Mouse (Mus musculus): ENCODE data around the gene Tmprss2. TPM values are rescaled to one million over a fixed set of nuclear protein-coding genes. Genes with fewer than 3 reads are reported as not detected.

The Tmprss2 gene
- polyA plus RNA-seq (2012; ENCODE audit: insufficient read depth, insufficient read length, missing spikeins): not detected in 2 replicates

- H3K27ac ChIP-seq (replicated peaks; ENCODE audit: low read depth, low read length): no peak within 1 kb of the TSS
- H3K4me1 ChIP-seq (ENCODE audit: control insufficient read depth, insufficient read depth, insufficient read length, low read length): no peaks in the 10 kb centered on the region
- peak within 1 kb of the TSS; percentile 38 for H3K4me3 ChIP-seq (ENCODE audit: insufficient read depth, low read depth, low read length)
These were observed at the start of gene Tmprss2 for GRCm38 (mm10) chr16:97610939-97611338. Tmprss2 (minus strand) TSS chr16:97611195.

GRCm38 (mm10) chr16:97659225-97659658 lies 48.2 kb upstream of the Tmprss2 start:
- Histone ChIP-seq H3K27ac (replicated peaks; ENCODE audit: low read depth, low read length) (no peak overlapping the region), H3K4me1 (ENCODE audit: control insufficient read depth, insufficient read depth, insufficient read length, low read length) (no peaks in the 10 kb centered on the region)

DNA sequence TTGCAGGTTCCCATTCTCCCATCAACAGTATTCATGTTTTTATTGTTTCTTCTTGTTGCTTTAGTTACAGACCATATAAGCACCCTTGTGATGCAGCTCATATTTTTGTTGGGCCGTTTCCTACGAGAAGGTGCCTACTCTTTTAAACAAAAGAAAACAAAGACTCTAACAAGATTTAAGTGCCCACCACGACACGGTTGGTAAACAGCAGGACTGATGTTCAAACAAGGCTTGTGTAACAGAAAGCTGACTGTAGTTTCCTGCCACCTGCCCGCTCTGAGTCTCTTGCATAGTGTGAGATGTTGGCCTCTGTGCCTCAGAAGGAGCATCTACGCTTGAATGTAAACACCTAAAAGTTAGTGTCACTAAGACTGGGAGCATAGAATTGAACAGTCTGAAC lies 47.5 kb upstream of the Tmprss2 start:
- no peak overlapping the region for H3K4me3 ChIP-seq (ENCODE audit: insufficient read depth, low read depth, low read length)
- no peak overlapping the region for H3K27ac ChIP-seq (replicated peaks; ENCODE audit: low read depth, low read length)
- H3K4me1 ChIP-seq (ENCODE audit: control insufficient read depth, insufficient read depth, insufficient read length, low read length): no peaks in the 10 kb centered on the region

More at GRCm38 (mm10) chr16:97659225-97659658, 48.2 kb upstream of the Tmprss2 start:
- no peak overlapping the region for H3K4me3 ChIP-seq (ENCODE audit: insufficient read depth, low read depth, low read length)

- no peak overlapping the region for H3K27ac ChIP-seq (replicated peaks; ENCODE audit: low read depth, low read length)
- no peak overlapping the region for H3K4me3 ChIP-seq (ENCODE audit: insufficient read depth, low read depth, low read length)
- no peaks in the 10 kb centered on the region for H3K4me1 ChIP-seq (ENCODE audit: control insufficient read depth, insufficient read depth, insufficient read length, low read length)
These were observed 44.8 kb upstream of the Tmprss2 start for GRCm38 (mm10) chr16:97655800-97656199.

- Histone ChIP-seq H3K4me1 (ENCODE audit: control insufficient read depth, insufficient read depth, insufficient read length, low read length) (no peaks in the 10 kb centered on the region), H3K4me3 (ENCODE audit: insufficient read depth, low read depth, low read length) (no peak overlapping the region), H3K27ac (replicated peaks; ENCODE audit: low read depth, low read length) (no peak overlapping the region)
These were observed 38.7 kb upstream of the Tmprss2 start for GRCm38 (mm10) chr16:97649522-97650188.

DNA sequence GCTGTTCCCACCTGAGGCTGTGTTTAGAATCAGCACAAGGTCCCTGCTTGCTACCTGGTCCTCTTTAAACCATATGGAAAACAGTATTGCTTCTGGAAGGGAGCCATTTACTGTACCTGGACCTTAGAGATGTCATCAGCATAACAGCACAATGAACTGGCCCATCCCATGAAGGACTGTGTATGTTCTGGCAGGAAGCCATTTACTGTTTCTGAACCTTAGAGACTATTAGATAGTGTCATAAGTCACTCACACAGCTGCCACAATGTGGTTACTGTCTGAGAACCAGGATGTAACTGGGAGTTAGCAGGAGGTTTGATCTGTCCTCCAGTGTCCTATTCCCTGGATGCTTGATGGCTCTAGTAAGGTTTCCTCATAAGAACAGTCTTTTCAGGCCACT lies 33.7 kb upstream of the Tmprss2 start:
- Histone ChIP-seq H3K4me1 (ENCODE audit: control insufficient read depth, insufficient read depth, insufficient read length, low read length) (no peaks in the 10 kb centered on the region; the same call in 1 of the 2 replicates), H3K4me3 (ENCODE audit: insufficient read depth, low read depth, low read length) (no peak overlapping the region), H3K27ac (replicated peaks; ENCODE audit: low read depth, low read length) (no peak overlapping the region)

DNA sequence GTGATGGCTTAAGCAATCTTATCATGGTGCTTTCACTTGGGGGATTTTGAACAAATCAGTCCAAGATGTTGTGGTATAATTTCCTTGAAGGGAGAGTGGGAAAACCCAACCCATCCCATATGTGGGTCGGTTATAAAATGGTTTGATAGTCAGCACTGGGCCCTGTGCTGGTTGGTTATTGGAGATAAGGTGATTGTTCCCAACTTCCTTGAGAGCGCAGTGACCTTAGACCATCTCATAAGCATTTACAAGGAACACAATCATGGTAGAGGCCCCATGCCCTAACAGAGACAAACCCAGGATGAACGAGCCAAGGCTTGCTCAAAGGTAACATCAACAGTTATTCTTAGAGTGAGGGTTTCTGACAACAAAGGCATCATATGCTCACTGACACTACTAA lies 28.6 kb upstream of the Tmprss2 start:
- no peak overlapping the region for H3K4me3 ChIP-seq (ENCODE audit: insufficient read depth, low read depth, low read length)
- no peaks in the 10 kb centered on the region; the same call in 1 of the 2 replicates for H3K4me1 ChIP-seq (ENCODE audit: control insufficient read depth, insufficient read depth, insufficient read length, low read length)
- H3K27ac ChIP-seq (replicated peaks; ENCODE audit: low read depth, low read length): no peak overlapping the region

- Histone ChIP-seq H3K4me1 (ENCODE audit: control insufficient read depth, insufficient read depth, insufficient read length, low read length) (no peaks in the 10 kb centered on the region), H3K27ac (replicated peaks; ENCODE audit: low read depth, low read length) (no peak overlapping the region), H3K4me3 (ENCODE audit: insufficient read depth, low read depth, low read length) (no peak overlapping the region)
These were observed 22.0 kb upstream of the Tmprss2 start for GRCm38 (mm10) chr16:97632880-97633484.

DNA sequence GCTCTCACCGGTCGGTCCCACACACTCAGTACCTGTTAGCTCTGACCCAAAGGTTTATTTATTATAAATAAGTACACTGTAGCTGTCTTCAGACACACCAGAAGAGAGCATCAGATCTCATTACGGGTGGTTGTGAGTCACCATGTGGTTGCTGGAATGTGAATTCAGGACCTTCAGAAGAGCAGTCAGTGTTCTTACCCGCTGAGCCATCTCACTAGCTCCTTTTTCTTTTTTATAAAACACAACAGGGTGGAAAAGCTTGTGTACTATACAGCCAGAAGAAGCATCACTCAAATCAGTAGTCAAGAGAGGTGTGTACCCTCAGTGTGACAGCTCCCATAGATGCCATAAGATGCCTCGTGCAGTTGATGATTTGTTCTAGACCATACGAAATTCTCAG lies 12.2 kb upstream of the Tmprss2 start:
- Histone ChIP-seq H3K27ac (replicated peaks; ENCODE audit: low read depth, low read length) (no peak overlapping the region), H3K4me1 (ENCODE audit: control insufficient read depth, insufficient read depth, insufficient read length, low read length) (no peaks in the 10 kb centered on the region), H3K4me3 (ENCODE audit: insufficient read depth, low read depth, low read length) (no peak overlapping the region)

DNA sequence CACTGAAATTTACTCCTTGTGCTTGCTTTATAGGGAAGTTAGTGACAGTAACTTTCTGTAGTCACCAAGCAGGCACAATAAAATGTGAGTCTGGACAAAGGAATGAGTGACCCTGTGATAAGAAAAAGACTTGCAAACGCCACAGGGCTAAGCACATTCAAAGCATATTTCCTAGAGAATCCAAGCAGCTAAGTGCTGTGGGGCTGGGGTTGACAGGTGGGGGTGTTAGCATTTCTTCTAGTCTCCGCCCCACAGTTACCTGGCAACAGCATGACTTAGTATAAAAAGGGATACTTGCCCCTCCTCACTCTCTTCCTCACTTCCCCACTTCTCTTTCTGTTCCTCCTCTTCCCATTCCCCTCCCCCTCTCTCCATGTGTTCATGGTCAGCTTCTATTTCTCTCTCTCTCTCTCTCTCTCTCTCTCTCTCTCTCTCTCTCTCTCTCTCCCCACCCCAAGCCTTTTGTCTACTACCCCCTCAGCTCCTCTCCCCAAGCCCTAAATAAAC lies 11.4 kb upstream of the Tmprss2 start:
- no peak overlapping the region for H3K27ac ChIP-seq (replicated peaks; ENCODE audit: low read depth, low read length)
- no peaks in the 10 kb centered on the region for H3K4me1 ChIP-seq (ENCODE audit: control insufficient read depth, insufficient read depth, insufficient read length, low read length)
- no peak overlapping the region for H3K4me3 ChIP-seq (ENCODE audit: insufficient read depth, low read depth, low read length)

GRCm38 (mm10) chr16:97618285-97618684 lies 7.3 kb upstream of the Tmprss2 start:
- H3K27ac ChIP-seq (replicated peaks; ENCODE audit: low read depth, low read length): no peak overlapping the region
- H3K4me3 ChIP-seq (ENCODE audit: insufficient read depth, low read depth, low read length): no peak overlapping the region
- H3K4me1 ChIP-seq (ENCODE audit: control insufficient read depth, insufficient read depth, insufficient read length, low read length): no peaks in the 10 kb centered on the region

- Histone ChIP-seq H3K4me1 (ENCODE audit: control insufficient read depth, insufficient read depth, insufficient read length, low read length) (no peaks in the 10 kb centered on the region), H3K4me3 (ENCODE audit: insufficient read depth, low read depth, low read length) (no peak overlapping the region)
These were observed 1.0 kb upstream of the Tmprss2 start for GRCm38 (mm10) chr16:97612009-97612408.

GRCm38 (mm10) chr16:97610246-97610645 lies 749 bp downstream of the Tmprss2 start:
- Histone ChIP-seq H3K4me1 (ENCODE audit: control insufficient read depth, insufficient read depth, insufficient read length, low read length) (no peaks in the 10 kb centered on the region), H3K4me3 (ENCODE audit: insufficient read depth, low read depth, low read length) (peak overlapping the region; percentile 38), H3K27ac (replicated peaks; ENCODE audit: low read depth, low read length) (no peak overlapping the region)

More at GRCm38 (mm10) chr16:97612009-97612408, 1.0 kb upstream of the Tmprss2 start:
- H3K27ac ChIP-seq (replicated peaks; ENCODE audit: low read depth, low read length): no peak overlapping the region

DNA sequence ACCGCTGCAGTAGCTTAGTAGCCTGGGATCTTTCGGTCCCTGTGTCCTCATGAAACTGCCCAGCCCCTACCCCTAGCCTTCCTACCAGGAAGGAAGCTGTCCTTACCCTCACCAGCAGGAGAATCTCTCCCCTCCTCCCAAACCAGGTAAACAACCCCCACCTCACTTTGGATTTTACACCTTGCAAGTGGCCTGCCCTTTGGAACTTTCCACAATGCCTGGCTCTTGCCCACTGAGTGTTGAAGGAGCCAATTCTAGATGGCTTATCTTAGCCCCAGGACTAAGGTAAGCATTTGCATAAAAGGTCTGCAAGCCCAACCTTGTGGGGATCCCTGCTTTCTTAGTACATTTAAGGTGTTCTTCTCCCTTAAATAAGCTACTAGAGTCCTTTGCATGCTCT lies 1.3 kb downstream of the Tmprss2 start:
- H3K27ac ChIP-seq (replicated peaks; ENCODE audit: low read depth, low read length): no peak overlapping the region
- no peaks in the 10 kb centered on the region for H3K4me1 ChIP-seq (ENCODE audit: control insufficient read depth, insufficient read depth, insufficient read length, low read length)
- H3K4me3 ChIP-seq (ENCODE audit: insufficient read depth, low read depth, low read length): no peak overlapping the region

DNA sequence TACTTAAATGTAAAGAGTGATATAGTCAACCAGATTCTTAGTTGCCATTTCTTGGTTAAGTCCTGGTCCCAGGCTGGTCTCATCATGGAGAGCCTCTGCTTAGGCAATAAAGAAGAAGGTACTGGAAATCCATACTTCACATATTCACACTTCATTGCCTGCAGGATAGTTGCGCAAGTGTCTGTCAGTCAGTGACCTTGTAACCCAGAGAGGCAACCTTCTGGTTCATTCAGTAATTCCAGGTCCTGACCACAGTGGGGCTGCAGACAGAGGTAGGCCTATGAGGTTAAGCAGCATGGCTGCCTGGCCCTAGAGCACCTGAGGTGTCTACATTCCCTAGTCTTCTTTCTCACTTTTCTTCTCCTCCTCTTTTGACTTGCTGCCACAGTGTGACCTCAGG lies 3.0 kb downstream of the Tmprss2 start:
- Histone ChIP-seq H3K27ac (replicated peaks; ENCODE audit: low read depth, low read length) (no peak overlapping the region), H3K4me3 (ENCODE audit: insufficient read depth, low read depth, low read length) (no peak overlapping the region), H3K4me1 (ENCODE audit: control insufficient read depth, insufficient read depth, insufficient read length, low read length) (no peaks in the 10 kb centered on the region)

GRCm38 (mm10) chr16:97606829-97607228 lies 4.2 kb downstream of the Tmprss2 start:
- Histone ChIP-seq H3K4me3 (ENCODE audit: insufficient read depth, low read depth, low read length) (no peak overlapping the region), H3K4me1 (ENCODE audit: control insufficient read depth, insufficient read depth, insufficient read length, low read length) (no peaks in the 10 kb centered on the region), H3K27ac (replicated peaks; ENCODE audit: low read depth, low read length) (no peak overlapping the region)
